Mouse (Mus musculus) A20 (cell line): ENCODE measurements around the gene Sun5.

Experiments used
- DNase-seq: peaks from one replicate; pipeline ENCODE4 v3.0.0-alpha.2; 2011; ENCODE audit warnings: low read depth, low spot score

The Sun5 gene

DNA sequence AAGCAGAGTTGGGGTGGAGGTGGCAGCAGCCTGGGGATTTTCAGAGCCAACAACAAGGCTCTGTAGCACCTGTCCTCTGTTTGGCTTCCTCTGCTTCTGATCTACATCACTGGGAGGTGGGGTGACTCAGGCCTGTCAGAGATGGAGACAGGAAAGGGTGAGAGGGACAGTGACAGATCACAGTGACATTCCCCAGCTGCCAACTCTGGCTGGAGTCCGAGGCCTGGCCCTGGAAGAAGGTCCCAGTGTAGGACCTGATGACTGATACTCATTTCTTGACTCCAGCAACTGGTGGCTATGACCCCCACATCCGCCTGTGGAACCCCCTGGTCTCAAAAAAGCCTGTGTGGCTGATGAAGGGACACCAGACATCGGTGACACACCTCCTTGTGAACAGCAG lies 61.0 kb downstream of the Sun5 start:
- no peak for DNase-seq

DNA sequence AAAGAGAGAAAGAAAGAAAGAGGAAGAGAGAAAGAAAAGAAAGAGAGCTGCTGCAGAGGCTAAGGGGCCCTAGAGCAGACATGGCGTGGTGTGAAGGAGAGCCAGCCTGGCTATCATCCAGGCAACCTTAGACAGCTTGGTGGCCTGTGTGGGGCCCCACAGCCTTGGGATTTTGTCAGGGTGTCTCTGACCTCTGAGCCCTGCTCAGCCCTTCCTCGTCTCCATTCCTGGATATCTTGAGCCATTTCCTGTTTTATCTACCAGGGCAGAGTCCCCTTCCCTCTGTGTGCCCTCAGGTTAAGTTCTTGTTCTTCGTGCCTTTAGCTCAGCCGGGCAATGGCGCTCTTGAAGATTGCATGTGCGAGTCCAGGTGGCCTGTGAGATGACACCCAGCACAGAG lies 62.0 kb downstream of the Sun5 start:
- DNase-seq = no peak

DNA sequence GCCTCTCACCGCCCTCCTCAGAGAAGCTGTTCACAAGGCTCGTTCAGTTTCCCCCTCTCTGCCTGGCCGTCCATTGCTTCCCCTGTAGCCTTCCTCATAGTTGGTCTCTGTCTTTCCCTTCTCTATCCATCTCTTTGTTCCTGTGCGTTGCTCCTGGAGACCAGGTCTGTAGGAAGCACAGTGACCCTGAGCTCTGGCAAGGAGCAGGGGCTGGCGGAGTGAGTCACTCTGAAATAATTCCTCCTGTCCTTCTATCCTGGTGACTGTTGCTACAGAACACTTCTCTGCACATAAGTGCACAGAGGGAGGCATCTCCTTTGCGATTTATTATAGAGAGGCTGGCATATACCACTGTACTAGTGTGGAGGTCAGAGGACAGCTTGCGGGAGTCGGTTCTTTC lies 62.7 kb downstream of the Sun5 start:
- DNase-seq = no peak

DNA sequence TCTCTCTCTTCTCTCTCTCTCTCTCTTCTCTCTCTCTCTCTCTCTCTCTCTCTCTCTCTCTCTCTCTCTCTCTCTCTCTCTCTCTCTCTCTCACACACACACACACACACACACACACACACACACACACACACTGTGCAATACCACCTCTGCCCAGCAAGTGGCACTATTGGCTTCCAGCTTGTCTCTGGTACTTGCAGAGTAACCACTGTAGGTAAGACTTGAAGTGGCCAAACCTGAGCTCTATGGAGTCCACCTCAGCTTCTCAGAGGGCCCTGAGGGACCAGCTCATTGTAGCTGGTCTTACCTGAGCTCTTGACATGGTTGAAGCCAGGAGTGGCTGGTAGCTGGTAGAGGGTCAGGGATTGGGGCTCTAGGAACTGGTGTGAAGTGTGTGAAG lies 63.4 kb downstream of the Sun5 start:
- peak; percentile 64 for DNase-seq
